Mouse (Mus musculus): ENCODE data around the gene Ccdc114.

DNA sequence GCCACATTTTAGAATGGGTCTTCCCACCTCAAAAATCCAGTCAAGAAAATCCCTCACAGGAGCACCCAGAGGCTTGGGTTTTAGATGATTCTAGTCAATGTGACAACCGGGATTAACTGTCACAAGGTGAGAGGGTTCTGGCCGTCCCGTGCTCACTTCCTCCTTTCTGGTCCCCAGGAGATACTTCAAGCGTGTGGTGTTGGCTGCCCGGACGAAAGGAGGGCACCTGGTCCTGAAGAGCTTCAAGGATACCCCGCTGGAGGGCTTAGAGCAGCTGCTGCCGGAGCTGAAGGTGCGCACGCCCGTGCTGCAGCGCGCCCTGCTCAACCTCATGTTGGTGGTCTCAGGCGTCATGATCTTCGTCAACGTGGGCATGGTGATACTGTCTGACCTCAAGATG, 14.7 kb upstream of the Ccdc114 start:
- TF ChIP-seq POLR2A (IDR thresholded peaks at IDR 0.05; ENCODE audit: low read depth, low read length) = no peak
- TF ChIP-seq CTCF (IDR thresholded peaks at IDR 0.05; ENCODE audit: extremely low read depth, insufficient read length, insufficient replicate concordance, low read depth, low read length) = no peak

All from small intestine, adult 2 months (tissue).